Mouse (Mus musculus) intestine, embryonic 14.5 days (tissue): ENCODE data around the gene Maats1. TPM values are rescaled to one million over a fixed set of nuclear protein-coding genes. Genes with fewer than 3 reads are reported as not detected.

ENCODE experiments used
- ATAC-seq: fragments of 200-750 bp; cut with Nextera tagmentation; replicated peaks from 2 replicates; pipeline ENCODE4 v1.8.0; 2017; ENCODE audit warnings: low read depth, moderate number of reproducible peaks, moderate TSS enrichment, moderate library complexity; ENCODE audit not compliant: low FRiP score, low TSS enrichment
- DNase-seq: peaks from one replicate; pipeline ENCODE4 v3.0.0-alpha.2; 2018; ENCODE audit warnings: low spot score
- H3K27ac ChIP-seq: fragments of 300-500 bp; sonication (generic); 2 replicates; pipeline ENCODE4 v1.5.1; 2014; ENCODE audit warnings: low read depth, mild to moderate bottlenecking, control low read depth
- H3K27me3 ChIP-seq: fragments of 300-500 bp; sonication (generic); replicated peaks from 2 replicates; pipeline ENCODE4 v1.6.1; 2014; ENCODE audit warnings: low read length, control low read depth; ENCODE audit not compliant: control insufficient read depth, insufficient read depth
- H3K36me3 ChIP-seq: fragments of 300-500 bp; sonication (generic); 2 replicates; pipeline ENCODE4 v1.6.1; 2014; ENCODE audit warnings: low read length, control low read depth; ENCODE audit not compliant: control insufficient read depth, insufficient read depth
- H3K4me1 ChIP-seq: fragments of 300-500 bp; sonication (generic); replicated peaks from 2 replicates; pipeline ENCODE4 v1.6.1; 2014; ENCODE audit warnings: low read length, control low read depth, mixed read lengths; ENCODE audit not compliant: control insufficient read depth, insufficient read depth
- H3K4me2 ChIP-seq: fragments of 300-500 bp; sonication (generic); 2 replicates; pipeline ENCODE4 v1.6.1; 2014; ENCODE audit warnings: low read length
- H3K4me3 ChIP-seq: fragments of 300-500 bp; sonication (generic); 2 replicates; pipeline ENCODE4 v1.5.1; 2014; ENCODE audit warnings: low read depth, low read length, control low read depth, mixed read lengths
- H3K9ac ChIP-seq: fragments of 300-500 bp; sonication (generic); 2 replicates; pipeline ENCODE4 v1.6.1; 2014; ENCODE audit warnings: mild to moderate bottlenecking, low read length
- H3K9me3 ChIP-seq: fragments of 300-500 bp; sonication (generic); 2 replicates; pipeline ENCODE4 v1.6.1; 2016; ENCODE audit warnings: low read length, control low read depth; ENCODE audit not compliant: control insufficient read depth
- WGBS: fragments of 180-500 bp; shearing (Covaris S2); extraction: QIAGEN DNeasy Blood & Tissue Kit; methylation state at CpG from one replicate; pipeline ENCODE4 v1.1.7; 2014; 5-methylcytosine and 5-hydroxymethylcytosine counted together
- polyA plus RNA-seq: library from polyadenylated mRNA; unstranded; fragments of >200 nt; fragmentation: Nextera tagmentation; extraction: Ambion mirVana; gene quantifications from 2 replicates; pipeline ENCODE4 v1.2.1, GENCODE M21; 2014

The Maats1 gene
- polyA plus RNA-seq, 1 experiment from 2014 or later: not detected

DNA sequence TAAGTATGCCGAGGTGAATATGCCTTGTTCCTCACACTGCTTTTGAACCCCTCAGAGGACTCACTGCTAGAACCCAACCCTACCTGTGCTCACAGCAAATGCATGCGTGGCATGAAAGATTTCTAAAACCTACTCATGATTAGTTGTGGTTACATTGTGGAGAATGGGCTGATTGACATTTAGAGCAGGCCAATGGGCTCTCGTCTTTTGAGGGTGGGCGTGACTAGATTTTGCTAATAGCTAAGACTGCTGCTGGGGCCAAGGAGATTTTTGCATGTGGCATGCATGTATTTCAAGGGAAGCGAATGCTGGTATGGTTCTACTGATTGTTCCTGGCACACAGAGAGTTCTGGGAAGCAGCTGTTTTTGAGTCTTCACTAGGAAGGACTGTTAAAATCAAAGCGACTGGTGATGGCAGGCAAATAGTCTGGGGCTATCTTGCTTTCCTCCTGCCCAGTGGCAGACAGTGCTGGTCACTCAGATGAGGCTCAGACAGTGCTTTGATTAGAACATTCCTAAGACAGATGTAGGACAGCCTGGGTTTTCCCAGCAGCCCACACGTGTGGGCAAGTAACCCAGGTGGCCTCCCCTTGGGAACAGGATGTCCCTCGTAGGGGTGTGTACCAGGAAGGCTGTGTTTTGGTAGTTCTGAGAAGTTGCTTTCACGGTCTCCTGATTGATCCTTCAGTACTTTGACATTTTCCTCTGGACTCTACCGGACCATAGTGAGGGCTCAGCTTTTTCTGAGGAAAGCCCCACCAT lies 32.6 kb upstream of the Maats1 start:
- no peak overlapping the region for H3K27ac ChIP-seq
- WGBS: 81% methylated on average over 10 of the region's 10 CpGs
- H3K9me3 ChIP-seq: no peaks in the 10 kb centered on the region
- no peak for ATAC-seq
- no peak overlapping the region for H3K4me2 ChIP-seq
- H3K9ac ChIP-seq: no peak overlapping the region
- no peak overlapping the region for H3K4me3 ChIP-seq
- H3K4me1 ChIP-seq: peaks cover 7% of the 10 kb centered on the region
- no peaks in the 10 kb centered on the region for H3K27me3 ChIP-seq
- no peaks in the 10 kb centered on the region for H3K36me3 ChIP-seq
- DNase-seq: no peak

DNA sequence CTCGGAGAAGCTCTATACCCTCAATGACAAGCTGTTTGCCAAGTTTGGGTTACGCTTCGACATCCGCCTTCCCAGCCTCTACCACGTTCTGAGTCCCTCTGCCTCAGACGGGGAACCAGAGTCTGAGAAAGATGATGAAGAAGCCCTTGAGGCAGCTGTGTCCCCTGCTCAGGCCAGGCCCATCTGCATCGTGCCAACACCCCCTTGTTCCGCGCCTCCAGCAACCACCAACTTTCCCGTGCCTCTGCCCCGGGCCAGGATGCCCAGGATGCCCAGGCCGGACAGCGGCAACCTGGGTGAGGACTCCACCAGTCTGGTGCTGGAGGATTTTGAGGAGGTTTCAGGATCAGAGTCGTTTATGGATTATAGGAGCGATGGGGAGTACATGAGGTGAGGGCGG lies 32.0 kb upstream of the Maats1 start:
- no peak for DNase-seq
- Histone ChIP-seq H3K4me3 (no peak overlapping the region), H3K27me3 (no peaks in the 10 kb centered on the region), H3K36me3 (no peaks in the 10 kb centered on the region), H3K9me3 (no peaks in the 10 kb centered on the region), H3K27ac (no peak overlapping the region), H3K4me1 (peaks cover 7% of the 10 kb centered on the region), H3K4me2 (no peak overlapping the region), H3K9ac (no peak overlapping the region)
- no peak for ATAC-seq
- WGBS: 84% methylated on average over 16 of the region's 16 CpGs

DNA sequence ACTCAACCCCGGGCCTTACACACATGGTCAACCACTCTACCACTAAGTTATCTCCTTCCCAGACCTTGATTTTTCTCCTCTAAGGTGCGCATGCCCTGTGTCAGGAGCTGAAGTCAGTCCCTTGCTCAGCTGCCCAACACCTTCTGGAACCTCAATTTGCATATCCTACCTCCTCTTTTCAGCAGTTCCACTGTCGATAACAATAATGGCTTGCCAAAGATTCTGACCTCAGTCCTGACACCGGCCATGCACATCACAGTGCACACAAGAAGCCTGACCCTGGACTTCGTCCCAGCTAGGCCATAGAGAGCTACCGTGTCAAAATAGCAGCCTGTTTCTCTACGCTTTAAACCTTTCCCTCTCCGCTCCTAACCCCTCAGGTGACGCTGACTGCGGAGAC lies 31.5 kb upstream of the Maats1 start:
- no peaks in the 10 kb centered on the region for H3K27me3 ChIP-seq
- H3K27ac ChIP-seq: no peak overlapping the region
- H3K9me3 ChIP-seq: no peaks in the 10 kb centered on the region
- no peaks in the 10 kb centered on the region for H3K36me3 ChIP-seq
- no peak overlapping the region for H3K9ac ChIP-seq
- no peak overlapping the region for H3K4me3 ChIP-seq
- peaks cover 7% of the 10 kb centered on the region for H3K4me1 ChIP-seq
- WGBS: 84% methylated on average over 10 of the region's 10 CpGs
- DNase-seq (no peak), ATAC-seq (no peak)
- no peak overlapping the region for H3K4me2 ChIP-seq

DNA sequence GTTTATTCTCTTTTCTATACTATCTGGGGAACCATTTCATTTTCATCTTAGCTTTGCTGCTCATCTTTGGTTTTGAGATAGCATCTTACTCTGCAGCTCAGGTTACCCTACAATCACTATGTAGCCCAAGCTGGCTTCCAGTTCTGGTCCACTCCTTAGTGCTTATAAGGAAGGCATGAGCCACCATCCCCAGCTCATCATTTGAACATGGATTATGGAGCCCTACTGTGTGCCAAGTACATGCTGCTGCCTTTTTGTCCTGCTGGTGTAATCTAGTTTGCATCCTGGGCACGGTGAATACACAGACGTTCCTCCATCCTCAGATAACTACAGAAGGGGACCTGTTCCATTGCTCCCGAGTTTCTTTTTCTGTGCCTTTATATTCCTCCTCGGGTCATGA lies 30.9 kb upstream of the Maats1 start:
- Histone ChIP-seq H3K27ac (no peak overlapping the region), H3K27me3 (no peaks in the 10 kb centered on the region), H3K9me3 (no peaks in the 10 kb centered on the region), H3K4me3 (no peak overlapping the region), H3K9ac (no peak overlapping the region), H3K4me1 (peaks cover 7% of the 10 kb centered on the region), H3K36me3 (no peaks in the 10 kb centered on the region), H3K4me2 (no peak overlapping the region)
- no peak for ATAC-seq
- DNase-seq: no peak
- WGBS: 88% methylated on average over 4 of the region's 4 CpGs

DNA sequence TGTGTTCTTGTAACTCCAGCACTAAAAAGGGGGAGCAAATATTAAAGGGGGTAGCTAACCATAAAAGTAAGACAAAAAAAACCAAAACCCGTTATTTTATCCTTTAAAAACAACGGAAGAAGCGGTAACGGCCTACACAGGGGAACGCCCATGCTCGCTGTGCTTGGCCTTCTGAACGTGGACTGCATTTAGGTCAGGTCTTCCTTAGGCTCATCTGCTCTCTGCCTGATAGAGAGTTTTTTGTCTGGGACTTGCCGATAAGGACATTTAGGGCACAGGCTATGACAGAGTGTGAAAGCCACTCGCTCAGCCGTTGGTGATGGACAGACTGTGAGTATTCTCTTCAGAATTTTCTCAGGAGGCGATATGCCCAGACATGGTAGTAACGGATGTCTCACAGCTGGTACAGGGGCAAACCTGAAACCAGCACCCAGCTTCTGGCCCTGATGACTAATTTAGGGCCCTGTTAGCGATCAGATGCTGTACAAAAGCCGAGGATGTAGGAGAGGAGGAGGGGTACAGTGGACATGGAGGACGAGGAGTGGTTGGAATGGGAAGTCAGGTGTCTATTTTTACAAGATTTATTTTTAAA lies 29.9 kb upstream of the Maats1 start:
- Histone ChIP-seq H3K36me3 (no peaks in the 10 kb centered on the region), H3K9ac (no peak overlapping the region), H3K27ac (no peak overlapping the region), H3K4me2 (no peak overlapping the region), H3K27me3 (no peaks in the 10 kb centered on the region), H3K4me1 (peaks cover 7% of the 10 kb centered on the region), H3K4me3 (no peak overlapping the region), H3K9me3 (no peaks in the 10 kb centered on the region)
- DNase-seq (no peak), ATAC-seq (no peak)
- WGBS: 86% methylated on average over 15 of the region's 15 CpGs

DNA sequence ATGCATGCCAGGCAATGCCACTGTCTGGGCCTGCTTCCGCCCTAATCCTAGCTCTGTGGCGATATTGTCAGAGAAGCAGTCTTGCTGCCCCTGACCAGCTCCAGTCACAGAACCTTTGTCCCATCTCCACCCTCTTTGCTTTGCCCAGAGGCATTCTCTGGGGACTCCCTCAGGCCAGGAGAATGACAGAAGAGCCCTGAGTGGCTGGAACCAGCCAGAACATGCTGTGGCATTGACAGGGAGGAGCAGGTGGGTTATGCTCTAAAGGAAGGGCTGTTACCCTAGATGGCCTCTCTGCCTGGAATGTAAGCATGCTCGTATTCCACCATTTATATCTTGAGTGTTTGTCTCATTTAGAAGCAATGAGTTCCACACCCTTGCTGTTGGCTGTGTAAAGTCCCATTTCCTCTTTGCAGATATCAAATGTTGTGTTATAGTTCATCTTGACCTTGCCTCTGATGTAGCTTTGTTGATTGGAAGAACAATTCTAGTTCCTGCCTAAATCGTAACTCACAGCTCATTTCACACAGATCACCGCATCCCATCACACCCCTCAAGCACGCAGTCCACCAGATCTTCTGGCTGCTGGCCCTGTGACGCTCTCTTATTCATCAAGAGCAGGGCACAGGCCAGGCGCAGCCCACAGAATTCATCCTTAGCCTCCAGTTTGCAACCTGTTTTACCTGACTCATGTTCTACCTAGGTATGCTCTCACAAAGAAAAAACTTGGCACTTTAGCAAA lies 28.9 kb upstream of the Maats1 start:
- 82% methylated on average over 8 of the region's 8 CpGs for WGBS
- Histone ChIP-seq H3K4me2 (no peak overlapping the region), H3K9ac (no peak overlapping the region), H3K27ac (no peak overlapping the region), H3K36me3 (no peaks in the 10 kb centered on the region), H3K4me3 (no peak overlapping the region), H3K4me1 (no peaks in the 10 kb centered on the region), H3K9me3 (no peaks in the 10 kb centered on the region), H3K27me3 (no peaks in the 10 kb centered on the region)
- DNase-seq (no peak), ATAC-seq (no peak)

DNA sequence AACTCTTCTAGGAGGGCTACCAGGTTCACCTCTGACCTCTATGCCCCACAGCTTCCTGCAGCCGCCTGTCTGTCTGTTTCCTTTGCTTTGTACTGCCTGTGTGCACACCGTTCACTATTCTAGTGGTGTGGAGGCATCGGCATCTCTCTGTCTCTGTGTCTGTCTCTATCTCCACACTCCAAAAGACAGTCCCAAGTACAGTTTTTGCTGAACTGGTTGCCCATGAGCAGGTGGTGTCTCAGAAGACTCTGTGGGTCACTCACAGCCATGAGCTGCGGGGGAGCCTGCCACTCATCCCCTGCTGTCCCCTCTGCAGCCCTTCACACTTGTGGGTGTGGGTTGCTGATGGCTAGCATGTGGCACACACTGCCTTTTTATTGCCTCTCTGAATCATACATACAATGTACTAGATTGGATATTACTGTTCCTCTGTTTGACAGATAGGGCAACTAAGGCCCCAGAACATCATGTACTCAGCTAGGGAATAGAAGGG lies 28.1 kb upstream of the Maats1 start:
- H3K9ac ChIP-seq: no peak overlapping the region
- no peaks in the 10 kb centered on the region for H3K36me3 ChIP-seq
- H3K9me3 ChIP-seq: no peaks in the 10 kb centered on the region
- no peaks in the 10 kb centered on the region for H3K4me1 ChIP-seq
- ATAC-seq: no peak
- H3K4me2 ChIP-seq: no peak overlapping the region
- DNase-seq: no peak
- H3K4me3 ChIP-seq: no peak overlapping the region
- no peak overlapping the region for H3K27ac ChIP-seq
- 66% methylated on average over 4 of the region's 4 CpGs for WGBS
- H3K27me3 ChIP-seq: no peaks in the 10 kb centered on the region

DNA sequence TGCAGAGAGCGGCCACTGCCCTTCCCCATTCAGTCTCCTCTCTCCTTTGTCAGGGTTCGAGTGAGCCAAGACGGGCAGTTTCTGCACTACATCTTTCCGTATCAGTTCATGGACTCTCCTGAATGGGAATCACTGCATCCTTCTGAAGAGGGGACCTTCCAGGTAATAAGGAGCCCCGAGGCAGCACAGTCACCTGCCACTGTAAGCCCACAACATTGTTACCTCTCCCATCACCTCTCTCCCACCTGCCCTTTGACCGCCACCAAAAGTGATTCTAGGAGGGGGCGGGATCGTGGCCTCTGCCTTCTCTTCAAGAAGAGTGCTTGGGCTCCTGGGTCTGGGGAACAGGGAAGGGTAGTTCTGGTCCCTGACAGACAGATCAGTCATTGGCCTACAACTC lies 27.5 kb upstream of the Maats1 start:
- no peak for ATAC-seq
- H3K36me3 ChIP-seq: no peaks in the 10 kb centered on the region
- WGBS: 84% methylated on average over 8 of the region's 8 CpGs
- no peak overlapping the region for H3K4me3 ChIP-seq
- no peaks in the 10 kb centered on the region for H3K4me1 ChIP-seq
- no peak for DNase-seq
- H3K4me2 ChIP-seq: no peak overlapping the region
- no peak overlapping the region for H3K9ac ChIP-seq
- H3K27me3 ChIP-seq: no peaks in the 10 kb centered on the region
- H3K27ac ChIP-seq: no peak overlapping the region
- no peaks in the 10 kb centered on the region for H3K9me3 ChIP-seq
